8 mouse cellular contexts compared by ENCODE assay signal in genomic region chr1:133887044-133887443, GRCm38 (mm10). TPM values are rescaled to one million over a fixed set of nuclear protein-coding genes. Genes with fewer than 3 reads are reported as not detected.
DNase-seq lines count a peak whose midpoint lies in the region; ATAC-seq lines count a peak whose summit lies in the region.

No protein-coding gene starts in this region.

- no peaks in the 10 kb centered on the region for H3K9me3 ChIP-seq in kidney, embryonic 14.5 days (ENCODE audit: control insufficient read depth, low read length)
- H3K9me3 ChIP-seq in kidney, embryonic 15.5 days (replicated peaks), result no peaks in the 10 kb centered on the region
- H3K9me3 ChIP-seq in forebrain, embryonic 11.5 days (ENCODE audit: control insufficient read depth, low read length), result no peaks in the 10 kb centered on the region
- H3K9me3 ChIP-seq in midbrain, embryonic 14.5 days (ENCODE audit: control insufficient read depth, low read length), result no peaks in the 10 kb centered on the region

- no peak overlapping the region for H3K4me3 ChIP-seq in kidney, embryonic 14.5 days (ENCODE audit: low read length)
- no peak overlapping the region for H3K4me3 ChIP-seq in kidney, embryonic 15.5 days (replicated peaks)
- H3K4me3 ChIP-seq in forebrain, embryonic 11.5 days (ENCODE audit: low read depth, low read length), result no peak overlapping the region
- no peak overlapping the region for H3K4me3 ChIP-seq in midbrain, embryonic 14.5 days (replicated peaks; ENCODE audit: low read depth, low read length)

- no peak for ATAC-seq in kidney, embryonic 14.5 days (ENCODE audit: low FRiP score, low TSS enrichment)
- no peak for ATAC-seq in kidney, embryonic 15.5 days (replicated peaks; ENCODE audit: low FRiP score)
- peak; percentile 36; the same call in 1 of the 2 replicates for ATAC-seq in forebrain, embryonic 11.5 days (replicated peaks; ENCODE audit: low FRiP score)
- ATAC-seq in midbrain, embryonic 14.5 days (ENCODE audit: low FRiP score, low TSS enrichment), result 0 out of 2 replicates have a peak, but pooled peaks have one; percentile 38
- ATAC-seq in activated CD4-positive, CD25-positive, alpha-beta regulatory T cell, adult 4 months, result no peak

- no peaks in the 10 kb centered on the region for H3K36me3 ChIP-seq in kidney, embryonic 14.5 days (ENCODE audit: control insufficient read depth, insufficient read depth, low read length)
- no peaks in the 10 kb centered on the region for H3K36me3 ChIP-seq in kidney, embryonic 15.5 days
- no peaks in the 10 kb centered on the region for H3K36me3 ChIP-seq in forebrain, embryonic 11.5 days (ENCODE audit: control insufficient read depth, insufficient read depth, low read length)
- no peaks in the 10 kb centered on the region for H3K36me3 ChIP-seq in midbrain, embryonic 14.5 days (ENCODE audit: control insufficient read depth, insufficient read depth, low read length)

- peaks cover 45% of the 10 kb centered on the region for H3K4me1 ChIP-seq in kidney, embryonic 14.5 days (ENCODE audit: control insufficient read depth, insufficient read depth, low read length)
- H3K4me1 ChIP-seq in kidney, embryonic 15.5 days, result peaks cover 81% of the 10 kb centered on the region
- peaks cover 28% of the 10 kb centered on the region for H3K4me1 ChIP-seq in forebrain, embryonic 11.5 days (replicated peaks; ENCODE audit: control insufficient read depth, insufficient read depth, low read length)
- peaks cover 48% of the 10 kb centered on the region for H3K4me1 ChIP-seq in midbrain, embryonic 14.5 days (ENCODE audit: control insufficient read depth, insufficient read depth, low read length)

- H3K9ac ChIP-seq in kidney, embryonic 14.5 days (ENCODE audit: low read depth, low read length), result 0 out of 2 replicates have a peak overlapping the region, but pooled peaks have one; percentile 25
- H3K9ac ChIP-seq in kidney, embryonic 15.5 days, result no peak overlapping the region
- H3K9ac ChIP-seq in forebrain, embryonic 11.5 days (ENCODE audit: low read length), result no peak overlapping the region
- no peak overlapping the region; the same call in 1 of the 2 replicates for H3K9ac ChIP-seq in midbrain, embryonic 14.5 days (replicated peaks; ENCODE audit: low read length)

- 0 out of 2 replicates have a peak, but pooled peaks cover 3% of the 10 kb centered on the region for H3K27me3 ChIP-seq in kidney, embryonic 14.5 days (ENCODE audit: control insufficient read depth, insufficient read depth, low read length)
- peaks cover 27% of the 10 kb centered on the region for H3K27me3 ChIP-seq in kidney, embryonic 15.5 days
- H3K27me3 ChIP-seq in forebrain, embryonic 11.5 days (ENCODE audit: control insufficient read depth, insufficient read depth, low read length), result no peaks in the 10 kb centered on the region
- H3K27me3 ChIP-seq in midbrain, embryonic 14.5 days (ENCODE audit: control insufficient read depth, insufficient read depth, low read length), result no peaks in the 10 kb centered on the region

- 5% methylated on average over 8 of the region's 8 CpGs for WGBS in kidney, embryonic 14.5 days
- WGBS in kidney, embryonic 15.5 days, result 9% methylated on average over 8 of the region's 8 CpGs
- WGBS in forebrain, embryonic 11.5 days, result under 1% methylated on average over 8 of the region's 8 CpGs
- 2% methylated on average over 8 of the region's 8 CpGs for WGBS in midbrain, embryonic 14.5 days

- no peak overlapping the region for H3K27ac ChIP-seq in kidney, embryonic 14.5 days (ENCODE audit: low read depth, low read length)
- no peak overlapping the region for H3K27ac ChIP-seq in kidney, embryonic 15.5 days
- no peak overlapping the region for H3K27ac ChIP-seq in forebrain, embryonic 11.5 days (ENCODE audit: low read depth, low read length)
- peak overlapping the region; percentile 39; the same call in 1 of the 2 replicates for H3K27ac ChIP-seq in midbrain, embryonic 14.5 days (replicated peaks; ENCODE audit: low read depth, low read length)

- peak overlapping the region; percentile 8; the same call in 1 of the 2 replicates for H3K4me2 ChIP-seq in kidney, embryonic 14.5 days (replicated peaks; ENCODE audit: low read depth, low read length)
- H3K4me2 ChIP-seq in kidney, embryonic 15.5 days, result no peak overlapping the region
- no peak overlapping the region; the same call in 1 of the 2 replicates for H3K4me2 ChIP-seq in forebrain, embryonic 11.5 days (ENCODE audit: low read depth, low read length, severe bottlenecking)
- H3K4me2 ChIP-seq in midbrain, embryonic 14.5 days (ENCODE audit: low read length), result peak overlapping the region; percentile 40

- peak; percentile 72 for DNase-seq in forebrain, embryonic 11.5 days (ENCODE audit: low spot score)
- DNase-seq in layer of hippocampus, postnatal 36 days, result peak; percentile 51 to 63
- peak; percentile 82 for DNase-seq in midbrain, embryonic 14.5 days
- DNase-seq in lung, postnatal 25 days (ENCODE audit: low spot score), result no peak
- no peak for DNase-seq in adrenal gland, postnatal 4 days (ENCODE audit: low spot score in 2 of 2)

RNA-seq across cellular contexts. Expression of gene Optc, which starts 20.8 kb away (rescaled TPM):
- 0.26 TPM in 1 of 2 replicates, not detected in the other for polyA plus RNA-seq in kidney, embryonic 14.5 days (2014; fragmentation: Nextera tagmentation; extraction: Ambion mirVana)
- polyA plus RNA-seq in kidney, embryonic 15.5 days (2015; fragmentation: Nextera tagmentation; extraction: Ambion mirVana), result 0.27 and 0.56 TPM in 2 replicates
- 2.5 and 2.6 TPM in 2 replicates for polyA plus RNA-seq in forebrain, embryonic 11.5 days (2014; fragmentation: Nextera tagmentation; extraction: Ambion mirVana)
- under 1 TPM in 1 of 2 experiments, not detected in 1; 0.40 TPM for total RNA-seq in layer of hippocampus, postnatal 36 days (2021)
- polyA plus RNA-seq in midbrain, embryonic 14.5 days (2014; fragmentation: Nextera tagmentation; extraction: Ambion mirVana), result 3.5 and 4.5 TPM in 2 replicates
- polyA plus RNA-seq in activated CD4-positive, CD25-positive, alpha-beta regulatory T cell, adult 4 months (2017; shearing (Covaris generic)), result not detected
- total RNA-seq in adrenal gland, postnatal 4 days (2021), result 1 to 10 TPM; 2.1 to 3.3 TPM

RNA-seq across cellular contexts. Expression of gene Prelp, which starts 34.2 kb away (rescaled TPM):
- polyA plus RNA-seq in kidney, embryonic 14.5 days (2014; fragmentation: Nextera tagmentation; extraction: Ambion mirVana), result 0.39 and 0.84 TPM in 2 replicates
- 1.0 and 2.2 TPM in 2 replicates for polyA plus RNA-seq in kidney, embryonic 15.5 days (2015; fragmentation: Nextera tagmentation; extraction: Ambion mirVana)
- 1.2 and 1.4 TPM in 2 replicates for polyA plus RNA-seq in forebrain, embryonic 11.5 days (2014; fragmentation: Nextera tagmentation; extraction: Ambion mirVana)
- 10 to 100 TPM; 11.8 to 12.8 TPM for total RNA-seq in layer of hippocampus, postnatal 36 days (2021)
- 7.1 and 8.7 TPM in 2 replicates for polyA plus RNA-seq in midbrain, embryonic 14.5 days (2014; fragmentation: Nextera tagmentation; extraction: Ambion mirVana)
- not detected for polyA plus RNA-seq in activated CD4-positive, CD25-positive, alpha-beta regulatory T cell, adult 4 months (2017; shearing (Covaris generic))
- 10 to 100 TPM; 16.3 to 20.1 TPM for total RNA-seq in adrenal gland, postnatal 4 days (2021)

Comparison
In these comparisons a context has a peak if more than half of its experiments do, and no peak if none do; other contexts are left out.
1. H3K4me2 ChIP-seq: peak in kidney, embryonic 14.5 days (single experiment) and midbrain, embryonic 14.5 days (single experiment); none in kidney, embryonic 15.5 days (single experiment) and forebrain, embryonic 11.5 days (single experiment).
2. ATAC-seq: peak in forebrain, embryonic 11.5 days (single experiment) and midbrain, embryonic 14.5 days (single experiment); none in kidney, embryonic 14.5 days (single experiment), kidney, embryonic 15.5 days (single experiment) and activated CD4-positive, CD25-positive, alpha-beta regulatory T cell, adult 4 months (single experiment).
3. DNase-seq: peak in forebrain, embryonic 11.5 days (single experiment), layer of hippocampus, postnatal 36 days (2 of 2) and midbrain, embryonic 14.5 days (single experiment); none in lung, postnatal 25 days (single experiment) and adrenal gland, postnatal 4 days (0 of 2).